Mouse (Mus musculus): ENCODE results near the gene Lrrc34. TPM values are rescaled to one million over a fixed set of nuclear protein-coding genes. Genes with fewer than 3 reads are reported as not detected.

Lrrc34 gene
- not detected for total RNA-seq (2023)

GRCm38 (mm10) chr3:30647440-30648090 is at the start of gene Lrrc34:
TSS of gene Lrrc34 (minus strand) at chr3:30647869.

GRCm38 (mm10) chr3:30644207-30644606 is 3.5 kb downstream of the Lrrc34 start, which contains the start of gene Lrriq4:
TSS of gene Lrriq4 (plus strand) at chr3:30644507.

GRCm38 (mm10) chr3:30602065-30602739 is 45.5 kb downstream of the Lrrc34 start, which contains the start of gene Mynn:
TSS of gene Mynn (plus strand) at chr3:30602065.

DNA sequence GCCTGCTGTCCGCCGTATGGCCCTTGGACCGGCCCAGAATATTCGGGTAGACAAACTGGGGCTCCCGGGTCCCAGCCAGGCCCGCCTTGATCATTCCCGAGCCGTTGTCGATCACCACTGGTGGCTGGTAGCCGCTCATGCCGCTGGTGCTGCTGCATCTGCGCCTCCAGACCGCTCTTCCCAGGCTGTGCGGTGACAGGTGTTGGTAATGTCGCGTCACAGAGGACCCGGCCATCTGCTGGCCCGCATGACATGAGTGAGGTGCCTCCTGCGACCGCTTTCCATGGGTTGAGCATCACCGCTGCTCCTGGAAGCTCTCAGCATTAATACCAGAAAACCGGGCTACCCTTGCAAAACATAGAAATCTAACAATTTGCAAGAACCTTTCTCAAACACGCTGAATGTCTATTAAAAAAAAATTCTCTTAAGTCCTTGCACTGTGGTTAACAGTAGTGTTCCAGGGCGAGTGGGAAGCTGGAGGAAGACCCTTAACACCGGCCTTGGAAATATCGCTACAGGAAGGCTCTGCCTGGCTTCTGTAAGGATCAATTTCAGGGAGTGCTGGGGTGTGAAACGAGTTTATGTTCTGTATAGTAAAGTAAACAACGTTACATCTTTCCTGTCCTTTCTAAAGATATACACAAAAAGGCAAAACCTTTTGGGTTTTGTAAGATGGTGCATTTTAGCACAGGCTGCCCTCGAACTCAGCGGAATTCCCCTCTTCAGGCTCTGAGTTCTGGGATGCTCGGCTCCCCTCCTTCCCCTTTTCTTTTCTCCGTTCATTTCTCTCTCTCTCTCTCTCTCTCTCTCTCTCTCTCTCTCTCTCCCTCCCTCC is 47.7 kb downstream of the Lrrc34 start, which contains the start of gene Actrt3:
TSS of gene Actrt3 (minus strand) at position 229 of the 835 bp plus-strand sequence.

Other genes with a start within 250 kb of the Lrrc34 start
- gene Mecom, start 99.9 kb downstream of the Lrrc34 start, total RNA-seq (2023) = not detected
- gene Actrt3, start 47.9 kb downstream of the Lrrc34 start, total RNA-seq (2023) = not detected
- 10 to 100 TPM; 30.1 to 43.8 TPM for gene Mynn, start 45.8 kb downstream of the Lrrc34 start, total RNA-seq (2023)
- gene Lrriq4, start 3.4 kb downstream of the Lrrc34 start, total RNA-seq (2023) = not detected
- not detected for gene Lrrc31, start 52.0 kb upstream of the Lrrc34 start, total RNA-seq (2023)
- not detected for gene Samd7, start 98.4 kb upstream of the Lrrc34 start, total RNA-seq (2023)
- gene Sec62, start 145.0 kb upstream of the Lrrc34 start, total RNA-seq (2023) = 10 to 100 TPM; 47.1 to 54.4 TPM
- 10 to 100 TPM; 14.5 to 17.8 TPM for gene Gpr160, start 208.1 kb upstream of the Lrrc34 start, total RNA-seq (2023)

Measured in monocyte, adult 59 days (primary cell).